Mouse (Mus musculus) small intestine, adult 2 months (tissue): ENCODE measurements around the gene Hsd17b1. TPM values are rescaled to one million over a fixed set of nuclear protein-coding genes. Genes with fewer than 3 reads are reported as not detected.

Experiments
- H3K27ac ChIP-seq: fragments of 200-500 bp; 2 replicates; pipeline ENCODE4 v1.5.1; 2012; ENCODE audit warnings: low read depth, low read length, control low read depth, inconsistent platforms; ENCODE audit not compliant: insufficient read depth
- H3K27me3 ChIP-seq: fragments of 200-500 bp; 2 replicates; pipeline ENCODE4 v1.6.1; 2012; ENCODE audit warnings: mild to moderate bottlenecking, moderate library complexity, low read length, inconsistent platforms; ENCODE audit not compliant: control insufficient read depth, insufficient read depth
- H3K36me3 ChIP-seq: fragments of 200-500 bp; 2 replicates; pipeline ENCODE4 v1.6.1; 2012; ENCODE audit warnings: mild to moderate bottlenecking, low read length, control low read depth, inconsistent platforms; ENCODE audit not compliant: control insufficient read depth, insufficient read depth
- H3K4me1 ChIP-seq: fragments of 200-500 bp; 2 replicates; pipeline ENCODE4 v1.6.1; 2012; ENCODE audit warnings: low read length, inconsistent platforms, mixed read lengths; ENCODE audit not compliant: control insufficient read depth, insufficient read depth, insufficient read length
- H3K4me3 ChIP-seq: fragments of 200-500 bp; 2 replicates; pipeline ENCODE4 v1.5.1; 2012; ENCODE audit warnings: low read depth, mild to moderate bottlenecking, control low read depth, inconsistent platforms, low read length, moderate library complexity
- CTCF ChIP-seq: fragments of 200-500 bp; IDR thresholded peaks from 2 replicates; pipeline ENCODE4 v1.5.1; 2012; ENCODE audit warnings: low read depth, mild to moderate bottlenecking, control low read depth, inconsistent platforms, low read length, moderate library complexity, mixed read lengths; ENCODE audit not compliant: insufficient replicate concordance, insufficient read length; ENCODE audit errors: extremely low read depth
- POLR2A ChIP-seq: fragments of 200-500 bp; IDR thresholded peaks from 2 replicates; pipeline ENCODE4 v1.6.1; 2012; ENCODE audit warnings: low read depth, mild to moderate bottlenecking, control low read depth, inconsistent platforms, low read length, moderate library complexity
- WGBS: fragments of 180-500 bp; shearing (Covaris S2); methylation state at CpG from one replicate; pipeline ENCODE4 v1.1.7; 2018; 5-methylcytosine and 5-hydroxymethylcytosine counted together
- polyA plus RNA-seq: library from polyadenylated mRNA; depleted of rRNA; stranded (reverse); fragments of >200 nt; gene quantifications from 2 replicates; pipeline ENCODE4 v1.2.3, GENCODE M21; 2012

The Hsd17b1 gene
- polyA plus RNA-seq, 1 experiment: 0.28 TPM

DNA sequence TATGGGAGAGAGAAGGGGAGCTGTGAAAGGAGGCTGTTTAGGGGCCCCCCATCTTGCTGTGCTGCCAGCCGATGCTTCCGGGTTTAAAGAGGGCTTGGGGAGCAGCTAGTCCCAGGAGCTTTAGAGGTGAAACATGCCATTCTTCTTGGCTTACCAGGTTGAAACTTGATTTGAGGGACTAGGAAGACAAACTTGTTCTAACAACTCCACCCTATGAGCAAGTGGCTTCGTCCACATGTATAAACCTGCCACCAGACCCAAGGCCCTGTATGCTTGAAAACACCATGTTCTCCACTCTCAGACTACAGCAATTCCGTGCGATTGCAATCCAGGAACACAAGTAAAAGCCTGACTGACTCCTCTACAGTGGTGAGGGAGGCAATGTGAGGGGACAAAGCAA is 24.8 kb downstream of the Hsd17b1 start:
- Histone ChIP-seq H3K4me1 (no peaks in the 10 kb centered on the region), H3K27me3 (no peaks in the 10 kb centered on the region), H3K27ac (no peak overlapping the region), H3K4me3 (no peak overlapping the region), H3K36me3 (peaks cover 60% of the 10 kb centered on the region)
- TF ChIP-seq POLR2A (no peak), CTCF (no peak)
- 89% methylated on average over 5 of the region's 5 CpGs for WGBS

GRCm38 (mm10) chr11:101109351-101109750 is 31.1 kb downstream of the Hsd17b1 start:
- peaks cover 3% of the 10 kb centered on the region; the same call in 1 of the 2 replicates for H3K4me1 ChIP-seq
- TF ChIP-seq POLR2A: no peak

GRCm38 (mm10) chr11:101110708-101111107 is 32.5 kb downstream of the Hsd17b1 start:
- TF ChIP-seq CTCF (no peak), POLR2A (no peak)
- peak overlapping the region; percentile 73 for H3K27ac ChIP-seq
- peaks cover 9% of the 10 kb centered on the region; the same call in 1 of the 2 replicates for H3K36me3 ChIP-seq
- WGBS: 23% methylated on average over 5 of the region's 5 CpGs
- H3K27me3 ChIP-seq: no peaks in the 10 kb centered on the region
- peaks cover 5% of the 10 kb centered on the region; the same call in 1 of the 2 replicates for H3K4me1 ChIP-seq
- no peak overlapping the region for H3K4me3 ChIP-seq

More at GRCm38 (mm10) chr11:101109351-101109750, 31.1 kb downstream of the Hsd17b1 start:
- H3K36me3 ChIP-seq: peaks cover 17% of the 10 kb centered on the region
- 78% methylated on average over 4 of the region's 4 CpGs for WGBS
- H3K27me3 ChIP-seq: no peaks in the 10 kb centered on the region
- no peak overlapping the region for H3K27ac ChIP-seq
- H3K4me3 ChIP-seq: no peak overlapping the region

DNA sequence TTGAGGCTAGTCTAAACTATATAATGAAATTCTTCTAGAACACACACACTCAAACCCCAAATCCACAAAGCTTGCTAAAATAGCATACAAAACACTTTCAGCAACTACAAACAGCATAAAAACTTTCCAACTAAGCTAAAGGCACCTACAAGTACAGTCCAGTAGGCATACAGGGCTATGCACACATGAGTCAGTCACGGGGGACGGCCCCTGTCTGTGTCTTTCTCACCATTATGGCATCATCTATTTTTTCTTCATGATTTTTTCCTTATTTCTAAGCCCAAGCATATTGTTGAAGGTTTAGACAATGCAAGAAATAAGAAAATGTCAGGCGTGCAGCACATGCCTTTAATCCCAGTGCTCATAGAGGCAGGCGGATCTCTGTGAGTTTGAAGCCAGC is 33.0 kb downstream of the Hsd17b1 start:
- no peak overlapping the region for H3K4me3 ChIP-seq
- H3K4me1 ChIP-seq: peaks cover 6% of the 10 kb centered on the region; the same call in 1 of the 2 replicates
- WGBS: 86% methylated on average over 4 of the region's 4 CpGs

DNA sequence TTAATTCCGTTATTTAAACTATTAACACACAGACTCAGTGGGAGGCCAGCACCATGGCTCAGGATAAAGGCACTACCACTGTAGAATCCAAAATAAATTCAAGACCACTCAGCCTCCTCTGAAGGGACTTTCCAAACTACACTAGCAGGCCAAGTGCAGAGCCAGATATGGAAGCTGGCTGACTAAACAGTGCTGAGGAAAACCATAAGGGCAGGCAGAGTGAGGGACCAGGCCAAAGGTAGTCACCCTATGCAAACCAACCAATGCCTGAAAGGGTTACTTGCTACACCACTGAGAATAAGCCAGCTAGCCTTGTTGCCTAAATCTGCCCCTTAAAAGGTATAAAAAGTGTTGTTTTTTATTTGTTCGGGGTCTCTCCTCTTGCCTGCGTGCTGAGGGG is 34.0 kb downstream of the Hsd17b1 start:
- Histone ChIP-seq H3K36me3 (peaks cover 11% of the 10 kb centered on the region), H3K4me1 (peaks cover 7% of the 10 kb centered on the region), H3K27me3 (no peaks in the 10 kb centered on the region), H3K4me3 (no peak overlapping the region), H3K27ac (no peak overlapping the region)
- WGBS: 94% methylated on average over 3 of the region's 3 CpGs
- TF ChIP-seq POLR2A (no peak), CTCF (no peak)

More for the DNA sequence above, 33.0 kb downstream of the Hsd17b1 start:
- H3K27me3 ChIP-seq: no peaks in the 10 kb centered on the region
- peak overlapping the region; percentile 73; the same call in 1 of the 2 replicates for H3K27ac ChIP-seq
- H3K36me3 ChIP-seq: 0 out of 2 replicates have a peak, but pooled peaks cover 7% of the 10 kb centered on the region
- TF ChIP-seq CTCF (no peak), POLR2A (no peak)

- Histone ChIP-seq H3K4me1 (peaks cover 12% of the 10 kb centered on the region), H3K27me3 (no peaks in the 10 kb centered on the region), H3K4me3 (no peak overlapping the region), H3K27ac (peak overlapping the region; percentile 5; the same call in 1 of the 2 replicates), H3K36me3 (peaks cover 8% of the 10 kb centered on the region)
- TF ChIP-seq POLR2A: no peak
- TF ChIP-seq CTCF: no peak
- WGBS: 14% methylated on average over 2 of the region's 2 CpGs
Measured at GRCm38 (mm10) chr11:101115564-101115963, 37.4 kb downstream of the Hsd17b1 start.

- no peak overlapping the region for H3K27ac ChIP-seq
- H3K4me3 ChIP-seq: peak overlapping the region; percentile 21
- 12% methylated on average over 4 of the region's 4 CpGs for WGBS
- peaks cover 13% of the 10 kb centered on the region for H3K4me1 ChIP-seq
- TF ChIP-seq CTCF (no peak), POLR2A (no peak)
- no peaks in the 10 kb centered on the region for H3K27me3 ChIP-seq
- peaks cover 4% of the 10 kb centered on the region for H3K36me3 ChIP-seq
Measured at GRCm38 (mm10) chr11:101118105-101118504, 39.9 kb downstream of the Hsd17b1 start.
